9 mouse cellular contexts compared by ENCODE assay signal in genomic region chr7:125888373-125888772, GRCm38 (mm10).
DNase-seq lines count a peak whose midpoint lies in the region; ATAC-seq lines count a peak whose summit lies in the region.
"Had no signal": no experiment of that assay in that cellular context is flagged by ENCODE, and none has a peak within 500 bp of the region (broad histone marks: within the 10 kb centered on the region; RNA-seq: fewer than 3 reads in every experiment).

No protein-coding gene starts in this region.

- no peaks in the 10 kb centered on the region for H3K9me3 ChIP-seq in forebrain, embryonic 14.5 days (replicated peaks; ENCODE audit: control insufficient read depth, low read length)
- H3K9me3 ChIP-seq in forebrain, embryonic 11.5 days (ENCODE audit: control insufficient read depth, low read length) = no peaks in the 10 kb centered on the region
- H3K9me3 ChIP-seq: neural tube, embryonic 12.5 days had no signal

- ATAC-seq in forebrain, embryonic 14.5 days = no peak
- ATAC-seq in forebrain, embryonic 11.5 days (replicated peaks; ENCODE audit: low FRiP score) = no peak

- H3K4me2 ChIP-seq in forebrain, embryonic 14.5 days (ENCODE audit: low read length) = no peak overlapping the region
- no peak overlapping the region for H3K4me2 ChIP-seq in forebrain, embryonic 11.5 days (ENCODE audit: low read depth, low read length, severe bottlenecking)
- H3K4me2 ChIP-seq: neural tube, embryonic 12.5 days had no signal

- peaks cover 3% of the 10 kb centered on the region; the same call in 1 of the 2 replicates for H3K4me1 ChIP-seq in forebrain, embryonic 14.5 days (ENCODE audit: control insufficient read depth, insufficient read depth, low read length)
- no peaks in the 10 kb centered on the region for H3K4me1 ChIP-seq in forebrain, embryonic 11.5 days (replicated peaks; ENCODE audit: control insufficient read depth, insufficient read depth, low read length)

- DNase-seq in forebrain, embryonic 14.5 days (ENCODE audit: low spot score) = peak; percentile 47
- DNase-seq in forebrain, embryonic 11.5 days (ENCODE audit: low spot score) = no peak
- DNase-seq in Muller cell, postnatal 12 days (ENCODE audit: inconsistent ontology term) = peak; percentile 67
- DNase-seq in gastrocnemius, postnatal 10 days = peak; percentile 36
- peak; percentile 61 to 79 for DNase-seq in left cerebral cortex, adult 9 months (ENCODE audit: low spot score in 2 of 2)
- peak; percentile 46 for DNase-seq in right cerebral cortex, postnatal 14 days
- DNase-seq in liver = no peak
- no peak for DNase-seq in spleen, postnatal 36 days (ENCODE audit: low spot score in 2 of 2)

- H3K27ac ChIP-seq in forebrain, embryonic 14.5 days (ENCODE audit: low read depth, low read length) = no peak overlapping the region
- no peak overlapping the region for H3K27ac ChIP-seq in forebrain, embryonic 11.5 days (ENCODE audit: low read depth, low read length)
- H3K27ac ChIP-seq: neural tube, embryonic 12.5 days had no signal

- no peaks in the 10 kb centered on the region for H3K36me3 ChIP-seq in forebrain, embryonic 14.5 days (ENCODE audit: control insufficient read depth, insufficient read depth, low read length)
- H3K36me3 ChIP-seq in forebrain, embryonic 11.5 days (ENCODE audit: control insufficient read depth, insufficient read depth, low read length) = no peaks in the 10 kb centered on the region
- H3K36me3 ChIP-seq: neural tube, embryonic 12.5 days had no signal

- no peak overlapping the region for H3K4me3 ChIP-seq in forebrain, embryonic 14.5 days (ENCODE audit: low read depth, low read length)
- H3K4me3 ChIP-seq in forebrain, embryonic 11.5 days (ENCODE audit: low read depth, low read length) = no peak overlapping the region
- H3K4me3 ChIP-seq: neural tube, embryonic 12.5 days had no signal

- H3K9ac ChIP-seq in forebrain, embryonic 14.5 days (ENCODE audit: low read length) = no peak overlapping the region
- H3K9ac ChIP-seq in forebrain, embryonic 11.5 days (ENCODE audit: low read length) = no peak overlapping the region
- H3K9ac ChIP-seq: neural tube, embryonic 12.5 days had no signal

- H3K27me3 ChIP-seq in forebrain, embryonic 14.5 days (replicated peaks; ENCODE audit: control insufficient read depth, insufficient read depth, low read length) = no peaks in the 10 kb centered on the region
- no peaks in the 10 kb centered on the region for H3K27me3 ChIP-seq in forebrain, embryonic 11.5 days (ENCODE audit: control insufficient read depth, insufficient read depth, low read length)
- H3K27me3 ChIP-seq: neural tube, embryonic 12.5 days had no signal

- 60% methylated on average over 12 of the region's 12 CpGs for WGBS in forebrain, embryonic 14.5 days
- 73% methylated on average over 12 of the region's 12 CpGs for WGBS in forebrain, embryonic 11.5 days

Comparison
In these comparisons a context has a peak if more than half of its experiments do, and no peak if none do; other contexts are left out.
1. DNase-seq: peak in forebrain, embryonic 14.5 days (single experiment), Muller cell, postnatal 12 days (single experiment), gastrocnemius, postnatal 10 days (single experiment), left cerebral cortex, adult 9 months (2 of 2) and right cerebral cortex, postnatal 14 days (single experiment); none in forebrain, embryonic 11.5 days (single experiment), liver (single experiment) and spleen, postnatal 36 days (0 of 2).